Mouse (Mus musculus) midbrain, embryonic 15.5 days (tissue): ENCODE measurements at regions not wholly inside any gene's neighbourhood (a gene's known extent, or its start where the extent isn't known, plus 50 kb on each side); places are given as distances from the start of the nearest gene placed in this dataset.

Source experiments
- ATAC-seq: fragments of 200-750 bp; cut with Nextera tagmentation; replicated peaks from 2 replicates; pipeline ENCODE4 v1.8.0; 2017; ENCODE audit warnings: moderate TSS enrichment
- H3K27ac ChIP-seq: fragments of 300-500 bp; sonication (generic); 2 replicates; pipeline ENCODE4 v1.5.1; 2015; ENCODE audit warnings: mild to moderate bottlenecking, inconsistent platforms
- H3K27me3 ChIP-seq: fragments of 300-500 bp; sonication (generic); replicated peaks from 2 replicates; pipeline ENCODE4 v1.6.1; 2015; ENCODE audit warnings: inconsistent platforms
- H3K36me3 ChIP-seq: fragments of 300-500 bp; sonication (generic); replicated peaks from 2 replicates; pipeline ENCODE4 v1.6.1; 2015; ENCODE audit warnings: inconsistent platforms
- H3K4me1 ChIP-seq: fragments of 300-500 bp; sonication (generic); 2 replicates; pipeline ENCODE4 v1.6.1; 2015; ENCODE audit warnings: inconsistent platforms
- H3K4me2 ChIP-seq: fragments of 300-500 bp; sonication (generic); 2 replicates; pipeline ENCODE4 v1.6.1; 2015; ENCODE audit warnings: inconsistent platforms, mild to moderate bottlenecking, moderate library complexity
- H3K4me3 ChIP-seq: fragments of 300-500 bp; sonication (generic); 2 replicates; pipeline ENCODE4 v1.5.1; 2015; ENCODE audit warnings: mild to moderate bottlenecking, inconsistent platforms
- H3K9ac ChIP-seq: fragments of 300-500 bp; sonication (generic); 2 replicates; pipeline ENCODE4 v1.6.1; 2015; ENCODE audit warnings: mild to moderate bottlenecking, inconsistent platforms
- H3K9me3 ChIP-seq: fragments of 300-500 bp; sonication (generic); 2 replicates; pipeline ENCODE4 v1.6.1; 2016; ENCODE audit warnings: inconsistent platforms
- WGBS: fragments of 180-500 bp; shearing (Covaris S2); methylation state at CpG from one replicate; pipeline ENCODE4 v1.1.7; 2015; ENCODE audit warnings: mixed read lengths; 5-methylcytosine and 5-hydroxymethylcytosine counted together

DNA sequence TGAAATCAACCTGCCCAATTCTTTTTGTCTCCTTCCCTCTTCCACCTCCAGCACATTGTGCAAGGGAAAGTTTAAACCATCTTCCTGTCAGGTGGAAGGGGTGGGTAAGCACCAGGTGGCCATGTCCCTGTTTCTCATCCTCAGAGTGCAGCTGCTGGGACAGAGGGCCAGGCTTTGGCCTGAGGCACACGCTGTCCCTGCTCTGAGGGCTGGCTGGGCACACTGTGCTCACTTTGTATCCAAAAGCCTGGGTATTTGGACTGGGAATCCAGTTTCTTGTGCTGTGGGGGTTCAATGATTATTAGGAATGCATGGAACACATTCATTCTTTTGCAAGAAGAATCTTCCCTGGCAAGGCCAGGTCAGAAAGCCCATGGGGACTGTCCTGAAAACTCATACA is 153.9 kb upstream of the Trp63 start:
- no peaks in the 10 kb centered on the region for H3K4me1 ChIP-seq
- no peak overlapping the region for H3K4me3 ChIP-seq
- H3K27ac ChIP-seq = no peak overlapping the region
- no peaks in the 10 kb centered on the region for H3K36me3 ChIP-seq
- H3K27me3 ChIP-seq = no peaks in the 10 kb centered on the region
- ATAC-seq = no peak
- WGBS = 81% methylated on average over 1 of the region's 1 CpGs
- no peak overlapping the region for H3K4me2 ChIP-seq
- H3K9me3 ChIP-seq = no peaks in the 10 kb centered on the region
- H3K9ac ChIP-seq = no peak overlapping the region

DNA sequence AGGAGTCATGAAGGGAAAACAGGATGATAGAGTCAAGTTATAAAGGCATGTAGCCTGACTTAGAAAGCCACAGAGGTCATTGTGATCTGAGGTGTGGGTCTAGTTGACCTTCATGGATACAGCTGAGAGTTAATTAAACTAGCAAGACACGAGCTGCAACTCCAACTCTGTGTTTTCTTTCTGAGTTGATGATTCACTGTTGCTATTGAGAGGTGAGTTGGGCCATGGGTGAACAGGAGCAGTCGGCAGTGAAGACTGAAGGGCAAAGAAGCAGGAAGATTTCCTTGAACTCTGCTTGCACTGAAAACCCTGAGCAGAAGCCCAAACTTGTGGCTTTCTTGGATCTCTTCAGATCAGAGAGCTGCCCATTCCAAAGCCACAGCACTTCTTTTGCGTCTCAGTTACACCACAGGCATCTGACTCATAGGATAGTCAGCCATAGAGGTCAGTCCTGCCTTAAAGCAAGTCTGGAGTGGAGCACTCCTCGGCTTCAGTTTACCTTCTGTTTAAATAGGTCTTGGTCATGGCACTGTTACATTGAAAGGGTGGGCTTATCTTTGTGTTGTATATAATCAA is 151.7 kb upstream of the Trp63 start:
- ATAC-seq = no peak
- H3K9ac ChIP-seq = no peak overlapping the region
- no peaks in the 10 kb centered on the region for H3K9me3 ChIP-seq
- H3K4me3 ChIP-seq = no peak overlapping the region
- no peaks in the 10 kb centered on the region for H3K36me3 ChIP-seq
- no peaks in the 10 kb centered on the region for H3K27me3 ChIP-seq
- WGBS = 76% methylated on average over 4 of the region's 4 CpGs
- H3K4me2 ChIP-seq = no peak overlapping the region
- H3K4me1 ChIP-seq = no peaks in the 10 kb centered on the region
- no peak overlapping the region for H3K27ac ChIP-seq

DNA sequence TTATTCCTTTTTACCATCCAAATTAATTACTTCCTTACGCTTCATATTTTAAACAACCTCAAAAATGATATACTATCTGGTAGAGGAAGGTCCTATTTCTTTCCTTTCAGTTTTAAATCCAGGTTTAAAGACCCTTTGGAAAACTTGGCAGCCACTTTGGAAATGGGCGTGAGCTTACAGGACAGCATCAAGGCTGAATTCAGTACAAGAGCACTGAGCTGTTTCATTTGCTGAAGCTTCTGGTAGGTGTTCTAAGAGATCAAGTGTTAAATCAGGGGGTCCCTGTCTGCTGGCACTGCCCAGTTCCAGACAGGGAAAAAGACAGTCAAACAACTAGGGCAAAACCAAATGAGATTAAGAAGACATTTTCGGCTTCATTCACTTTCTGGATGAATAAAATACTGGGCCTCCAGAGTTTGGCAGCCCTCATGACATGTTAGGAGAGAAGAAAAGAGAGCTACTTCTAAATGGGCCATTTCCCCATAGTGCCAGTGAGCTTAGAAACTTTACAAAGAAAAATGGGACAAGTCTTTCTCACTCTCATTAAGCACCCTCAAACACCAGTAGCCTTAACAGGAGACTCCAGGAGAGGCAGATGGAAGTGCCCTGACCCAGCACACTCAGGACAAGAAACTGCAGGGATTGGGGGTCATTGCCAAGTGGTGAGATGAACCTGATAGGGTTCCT is 150.9 kb upstream of the Trp63 start:
- Histone ChIP-seq H3K4me2 (no peak overlapping the region), H3K4me1 (no peaks in the 10 kb centered on the region), H3K36me3 (no peaks in the 10 kb centered on the region), H3K4me3 (no peak overlapping the region), H3K27me3 (no peaks in the 10 kb centered on the region), H3K9me3 (no peaks in the 10 kb centered on the region), H3K27ac (no peak overlapping the region), H3K9ac (no peak overlapping the region)
- no peak for ATAC-seq
- 84% methylated on average over 3 of the region's 3 CpGs for WGBS

DNA sequence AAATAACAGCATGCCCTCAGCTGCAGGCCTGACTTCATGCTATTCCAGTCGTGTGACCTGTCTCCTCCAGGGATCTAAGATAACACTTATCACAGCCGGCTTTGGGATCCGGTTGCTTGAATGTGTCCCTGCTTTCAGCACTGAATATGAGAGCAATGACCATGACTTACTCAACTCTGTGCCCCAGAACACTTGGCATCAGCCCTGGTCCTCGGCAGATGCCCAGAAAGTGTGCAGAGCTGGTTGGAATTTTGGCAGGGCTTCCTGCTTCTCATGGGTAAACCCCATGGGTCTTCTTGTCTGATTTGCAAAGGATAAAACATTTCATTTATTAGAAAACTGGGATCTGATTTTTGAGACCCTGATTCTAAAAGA is 150.4 kb upstream of the Trp63 start:
- no peak overlapping the region for H3K4me3 ChIP-seq
- WGBS = 82% methylated on average over 4 of the region's 4 CpGs
- no peak overlapping the region for H3K4me2 ChIP-seq
- ATAC-seq = no peak
- H3K9me3 ChIP-seq = no peaks in the 10 kb centered on the region
- H3K9ac ChIP-seq = no peak overlapping the region
- no peak overlapping the region for H3K27ac ChIP-seq
- H3K4me1 ChIP-seq = no peaks in the 10 kb centered on the region
- H3K27me3 ChIP-seq = no peaks in the 10 kb centered on the region
- no peaks in the 10 kb centered on the region for H3K36me3 ChIP-seq

DNA sequence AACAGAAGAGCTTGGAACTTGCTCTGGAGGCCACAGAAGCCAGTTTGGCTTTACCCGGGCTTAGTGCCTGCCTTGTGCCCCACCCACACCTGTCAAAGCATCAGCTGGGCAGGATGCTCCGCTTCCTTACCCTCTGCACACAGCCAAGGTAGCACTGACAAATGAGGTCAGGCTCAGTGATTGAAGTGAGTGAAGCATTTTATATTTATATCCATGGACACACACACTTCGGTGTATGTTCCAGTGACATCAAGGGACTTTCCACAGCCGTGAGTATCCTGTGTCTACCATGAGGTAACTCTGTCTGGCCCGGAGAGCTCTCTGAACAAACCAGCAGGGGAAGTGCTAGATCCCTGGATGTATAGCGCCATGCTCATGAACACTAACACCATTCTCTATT is 147.0 kb upstream of the Trp63 start:
- no peaks in the 10 kb centered on the region for H3K36me3 ChIP-seq
- H3K27me3 ChIP-seq = no peaks in the 10 kb centered on the region

DNA sequence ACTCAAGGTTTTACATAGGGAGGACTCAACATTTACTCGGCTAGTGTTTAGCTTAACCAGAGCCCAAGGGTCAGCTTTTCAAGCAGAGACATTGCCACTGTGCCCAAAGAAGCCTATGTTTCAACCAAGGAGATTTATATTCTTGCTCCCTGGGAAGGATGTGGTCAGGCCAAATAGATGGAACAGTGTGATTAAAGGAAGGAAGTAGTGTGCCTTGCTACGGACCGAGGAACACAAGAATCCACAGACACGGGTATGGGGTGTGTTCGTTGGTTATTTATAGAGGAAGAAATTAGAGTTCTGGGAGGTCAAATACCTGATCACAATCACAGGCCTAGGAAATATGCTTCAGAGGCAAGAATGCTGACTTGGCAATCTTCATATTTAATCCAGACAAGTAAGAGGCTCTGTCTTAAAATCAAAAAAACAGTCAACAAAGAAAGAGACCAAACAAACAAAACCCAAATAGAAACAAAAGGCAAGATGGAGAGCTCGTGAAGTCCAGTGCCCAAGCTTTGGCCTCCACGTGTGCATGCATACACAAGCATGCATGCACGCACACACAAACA is 133.9 kb upstream of the Trp63 start:
- no peak overlapping the region for H3K27ac ChIP-seq
- no peak overlapping the region for H3K4me2 ChIP-seq
- no peaks in the 10 kb centered on the region for H3K36me3 ChIP-seq
- ATAC-seq = no peak
- H3K27me3 ChIP-seq = no peaks in the 10 kb centered on the region
- no peak overlapping the region for H3K9ac ChIP-seq
- no peaks in the 10 kb centered on the region for H3K4me1 ChIP-seq
- no peak overlapping the region for H3K4me3 ChIP-seq
- H3K9me3 ChIP-seq = no peaks in the 10 kb centered on the region
- 93% methylated on average over 8 of the region's 8 CpGs for WGBS

More for the DNA sequence above, 147.0 kb upstream of the Trp63 start:
- WGBS = 90% methylated on average over 6 of the region's 6 CpGs
- ATAC-seq = no peak
- Histone ChIP-seq H3K9me3 (no peaks in the 10 kb centered on the region), H3K9ac (no peak overlapping the region), H3K27ac (no peak overlapping the region), H3K4me1 (no peaks in the 10 kb centered on the region), H3K4me3 (no peak overlapping the region), H3K4me2 (no peak overlapping the region)

DNA sequence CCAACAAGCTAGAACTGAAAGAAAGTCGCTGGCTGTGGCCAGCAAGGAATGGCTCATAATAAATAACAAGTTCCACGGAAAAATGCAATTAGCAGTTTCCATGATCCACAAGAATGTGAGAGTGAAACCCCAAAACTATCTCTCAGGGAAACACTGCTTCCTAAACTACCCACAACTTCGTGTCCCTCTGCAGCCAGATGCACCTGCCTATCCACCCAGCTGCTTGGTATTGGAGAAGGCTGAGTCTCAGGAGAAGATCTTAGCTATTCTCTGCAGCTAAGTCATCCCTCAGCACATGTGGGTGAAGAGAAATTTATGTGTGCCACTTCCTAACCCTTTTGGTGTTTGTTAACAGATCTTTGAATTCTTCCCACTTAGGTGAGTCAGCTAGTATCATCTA is 126.4 kb upstream of the Trp63 start:
- Histone ChIP-seq H3K27ac (no peak overlapping the region), H3K4me1 (no peaks in the 10 kb centered on the region), H3K4me2 (no peak overlapping the region), H3K4me3 (no peak overlapping the region), H3K9ac (no peak overlapping the region), H3K36me3 (no peaks in the 10 kb centered on the region), H3K9me3 (no peaks in the 10 kb centered on the region), H3K27me3 (no peaks in the 10 kb centered on the region)
- WGBS = 83% methylated on average over 3 of the region's 3 CpGs
- no peak for ATAC-seq

DNA sequence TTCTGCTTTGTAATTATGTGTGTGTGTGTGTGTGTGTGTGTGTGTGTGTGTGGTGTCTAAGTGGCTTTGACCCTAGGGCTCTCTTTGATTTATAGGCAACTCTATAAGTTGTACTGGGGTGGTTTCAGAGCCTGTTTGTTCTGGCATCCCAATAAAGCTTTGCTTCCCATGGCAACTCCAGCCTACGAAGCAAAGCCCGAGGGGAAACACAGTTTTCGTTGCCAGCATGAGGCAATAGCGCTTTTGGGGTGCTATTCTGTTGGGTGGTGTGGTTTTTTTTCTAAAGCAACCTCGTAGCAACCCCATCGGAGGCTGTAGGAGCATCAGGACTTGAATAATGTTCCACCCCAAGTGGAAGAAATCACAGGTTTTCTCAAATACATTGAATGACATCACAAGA is 103.3 kb upstream of the Trp63 start:
- Histone ChIP-seq H3K4me3 (no peak overlapping the region), H3K4me1 (no peaks in the 10 kb centered on the region), H3K9me3 (no peaks in the 10 kb centered on the region), H3K9ac (no peak overlapping the region), H3K27me3 (no peaks in the 10 kb centered on the region), H3K27ac (no peak overlapping the region), H3K4me2 (no peak overlapping the region), H3K36me3 (no peaks in the 10 kb centered on the region)
- ATAC-seq = no peak
- WGBS = 83% methylated on average over 6 of the region's 6 CpGs

DNA sequence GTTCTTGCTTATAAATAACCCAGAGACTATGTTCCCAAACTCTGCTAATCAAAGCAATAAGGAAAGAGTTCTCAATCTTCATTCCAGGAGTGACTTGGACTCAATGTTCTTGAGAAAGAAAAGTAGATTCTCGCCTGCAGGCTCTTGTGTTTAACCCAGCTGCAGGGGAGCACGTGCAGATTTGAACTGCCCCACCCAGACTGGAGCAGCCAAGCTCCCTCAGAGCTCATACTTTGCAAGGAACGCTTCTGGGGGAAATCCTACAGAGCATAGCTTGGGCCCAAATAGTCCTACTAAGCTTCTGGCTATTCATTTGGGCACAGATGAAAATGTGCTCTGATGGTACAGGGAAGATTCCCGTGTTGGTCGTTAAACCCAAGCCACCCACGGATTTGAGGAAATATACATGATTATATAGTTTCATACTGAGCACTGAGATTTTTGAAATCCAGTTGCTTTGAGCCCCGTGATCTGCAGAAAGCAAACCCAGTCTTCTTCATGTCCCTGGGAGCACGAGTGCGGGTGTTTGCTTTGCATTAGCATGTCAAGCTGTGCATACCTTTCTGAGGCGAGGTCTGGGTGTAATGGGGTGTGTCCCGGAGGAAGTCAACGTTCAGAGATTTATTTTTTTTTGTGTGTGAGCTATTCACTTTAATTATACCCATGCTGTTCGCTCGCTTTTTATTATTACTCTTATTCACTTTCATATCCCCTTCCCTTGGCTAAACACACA is 99.1 kb upstream of the Trp63 start:
- Histone ChIP-seq H3K4me3 (no peak overlapping the region), H3K27ac (no peak overlapping the region), H3K9ac (no peak overlapping the region), H3K36me3 (no peaks in the 10 kb centered on the region), H3K4me1 (no peaks in the 10 kb centered on the region), H3K9me3 (no peaks in the 10 kb centered on the region), H3K4me2 (no peak overlapping the region), H3K27me3 (no peaks in the 10 kb centered on the region)
- 69% methylated on average over 14 of the region's 14 CpGs for WGBS
- no peak for ATAC-seq

DNA sequence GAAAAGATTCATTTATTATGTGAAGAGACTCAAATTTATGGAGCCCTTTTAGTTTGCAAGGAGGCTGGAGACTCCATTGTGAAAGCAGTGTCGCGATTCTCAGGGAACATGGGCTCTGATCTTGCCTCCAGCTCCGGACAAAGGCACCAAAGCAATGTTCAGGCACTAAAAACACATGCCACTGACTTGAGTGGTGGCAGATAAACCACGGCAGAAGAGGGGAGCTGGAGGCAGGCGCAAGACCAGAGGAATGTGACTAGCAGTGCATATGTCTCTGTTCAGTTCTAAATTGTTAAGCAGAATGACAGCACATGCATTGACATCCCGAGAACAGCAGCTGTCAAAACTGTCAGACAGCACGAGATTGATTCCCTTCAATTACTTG is 98.5 kb upstream of the Trp63 start:
- Histone ChIP-seq H3K9ac (no peak overlapping the region), H3K4me2 (no peak overlapping the region), H3K27ac (no peak overlapping the region), H3K27me3 (no peaks in the 10 kb centered on the region), H3K4me1 (no peaks in the 10 kb centered on the region), H3K9me3 (no peaks in the 10 kb centered on the region), H3K36me3 (no peaks in the 10 kb centered on the region), H3K4me3 (no peak overlapping the region)
- WGBS = 61% methylated on average over 7 of the region's 7 CpGs
- ATAC-seq = no peak

DNA sequence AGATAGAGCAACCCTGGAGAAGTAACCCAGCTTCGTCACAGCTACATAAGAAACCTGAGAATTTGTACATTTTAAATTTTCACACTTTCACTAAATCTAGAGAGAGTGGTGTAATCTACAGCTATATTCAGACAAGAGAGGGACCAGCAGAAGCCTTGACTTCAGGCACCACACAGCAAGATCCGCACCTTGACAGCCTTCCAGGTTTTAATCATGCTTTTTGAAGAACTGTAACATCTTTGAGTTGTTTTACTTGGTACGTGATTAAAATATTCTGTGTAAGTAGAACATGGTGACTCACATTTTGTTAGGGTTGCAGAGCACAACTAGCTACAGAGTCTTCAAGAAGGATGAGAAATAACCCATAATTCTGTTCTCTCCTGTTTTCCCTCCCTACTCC is 97.6 kb upstream of the Trp63 start:
- no peaks in the 10 kb centered on the region for H3K9me3 ChIP-seq
- H3K27me3 ChIP-seq = no peaks in the 10 kb centered on the region
- ATAC-seq = no peak
- no peak overlapping the region for H3K9ac ChIP-seq
- 95% methylated on average over 3 of the region's 3 CpGs for WGBS
- H3K4me1 ChIP-seq = no peaks in the 10 kb centered on the region
- no peaks in the 10 kb centered on the region for H3K36me3 ChIP-seq
- H3K4me2 ChIP-seq = no peak overlapping the region
- H3K4me3 ChIP-seq = no peak overlapping the region
- H3K27ac ChIP-seq = no peak overlapping the region

DNA sequence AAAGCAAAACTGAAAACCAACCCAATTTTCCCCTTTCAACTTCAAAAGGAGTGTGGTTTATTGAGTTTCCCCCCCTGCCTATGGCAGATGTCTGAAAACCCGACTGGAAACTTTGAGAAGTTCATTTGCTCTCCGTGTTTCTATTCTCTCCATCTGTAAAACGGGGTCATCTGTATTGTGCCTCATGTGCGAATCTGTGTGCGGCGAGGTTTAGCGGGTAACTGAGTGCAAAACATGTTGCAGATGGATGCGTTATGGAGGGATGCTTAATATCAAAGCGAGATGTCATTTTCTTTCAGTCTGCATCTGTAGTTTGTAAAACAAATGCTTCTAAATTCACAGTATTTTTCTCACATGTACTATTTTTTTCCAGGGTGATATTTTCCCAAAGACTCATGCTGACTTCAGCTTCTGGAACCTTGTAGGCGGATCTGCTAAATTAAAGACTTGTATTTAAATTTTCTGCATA is 95.7 kb upstream of the Trp63 start:
- H3K27ac ChIP-seq = no peak overlapping the region
- no peaks in the 10 kb centered on the region for H3K4me1 ChIP-seq
- H3K27me3 ChIP-seq = no peaks in the 10 kb centered on the region
- no peak overlapping the region for H3K4me2 ChIP-seq
- ATAC-seq = no peak
- H3K36me3 ChIP-seq = no peaks in the 10 kb centered on the region
- H3K9me3 ChIP-seq = no peaks in the 10 kb centered on the region
- WGBS = 86% methylated on average over 10 of the region's 10 CpGs
- no peak overlapping the region for H3K9ac ChIP-seq
- H3K4me3 ChIP-seq = no peak overlapping the region
